Mouse (Mus musculus): ENCODE measurements around the gene Diexf. TPM values are rescaled to one million over a fixed set of nuclear protein-coding genes. Genes with fewer than 3 reads are reported as not detected.

Diexf gene
- polyA plus RNA-seq, 1 experiment from 2014 or later: 10.8 TPM

GRCm38 (mm10) chr1:193130839-193131238 lies 767 bp upstream of the Diexf start:
- Histone ChIP-seq H3K9me3 (ENCODE audit: control insufficient read depth, low read length) (no peaks in the 10 kb centered on the region), H3K36me3 (ENCODE audit: control insufficient read depth, insufficient read depth, low read length) (0 out of 2 replicates have a peak, but pooled peaks cover 3% of the 10 kb centered on the region), H3K9ac (ENCODE audit: low read length) (peak overlapping the region; percentile 64; the same call in 1 of the 2 replicates), H3K27ac (ENCODE audit: low read depth, low read length) (no peak overlapping the region), H3K4me2 (ENCODE audit: low read depth) (no peak overlapping the region; the same call in 1 of the 2 replicates), H3K27me3 (ENCODE audit: control insufficient read depth, insufficient read depth, low read length) (no peaks in the 10 kb centered on the region), H3K4me1 (ENCODE audit: control insufficient read depth, insufficient read depth, low read length) (peaks cover 5% of the 10 kb centered on the region), H3K4me3 (ENCODE audit: low read depth, low read length) (peak overlapping the region; percentile 97; the same call in 1 of the 2 replicates)
- WGBS: 79% methylated on average over 8 of the region's 8 CpGs
- no peak for DNase-seq (ENCODE audit: low spot score)
- 0 out of 2 replicates have a peak, but pooled peaks have one; percentile 32 for ATAC-seq (ENCODE audit: insufficient read depth, low FRiP score, low TSS enrichment)

- DNase-seq (ENCODE audit: low spot score): no peak
- Histone ChIP-seq H3K4me3 (ENCODE audit: low read depth, low read length) (peak overlapping the region; percentile 97), H3K9ac (ENCODE audit: low read length) (peak overlapping the region; percentile 64), H3K36me3 (ENCODE audit: control insufficient read depth, insufficient read depth, low read length) (0 out of 2 replicates have a peak, but pooled peaks cover 3% of the 10 kb centered on the region), H3K9me3 (ENCODE audit: control insufficient read depth, low read length) (no peaks in the 10 kb centered on the region), H3K4me1 (ENCODE audit: control insufficient read depth, insufficient read depth, low read length) (peaks cover 5% of the 10 kb centered on the region), H3K4me2 (ENCODE audit: low read depth) (peak overlapping the region; percentile 51), H3K27me3 (ENCODE audit: control insufficient read depth, insufficient read depth, low read length) (no peaks in the 10 kb centered on the region), H3K27ac (ENCODE audit: low read depth, low read length) (0 out of 2 replicates have a peak overlapping the region, but pooled peaks have one; percentile 44)
- 31% methylated on average over 11 of the region's 11 CpGs for WGBS
- peak; percentile 62 for ATAC-seq (ENCODE audit: insufficient read depth, low FRiP score, low TSS enrichment)
Observed at GRCm38 (mm10) chr1:193130456-193130825, 369 bp upstream of the Diexf start.

- H3K4me1 ChIP-seq (ENCODE audit: control insufficient read depth, insufficient read depth, low read length): peaks cover 5% of the 10 kb centered on the region
- H3K27me3 ChIP-seq (ENCODE audit: control insufficient read depth, insufficient read depth, low read length): no peaks in the 10 kb centered on the region
- H3K4me3 ChIP-seq (ENCODE audit: low read depth, low read length): peak overlapping the region; percentile 97
- H3K4me2 ChIP-seq (ENCODE audit: low read depth): peak overlapping the region; percentile 60
- no peak for DNase-seq (ENCODE audit: low spot score)
- no peak for ATAC-seq (ENCODE audit: insufficient read depth, low FRiP score, low TSS enrichment)
- peak overlapping the region; percentile 83 for H3K9ac ChIP-seq (ENCODE audit: low read length)
- H3K27ac ChIP-seq (ENCODE audit: low read depth, low read length): no peak overlapping the region
- WGBS: 26% methylated on average over 5 of the region's 5 CpGs
- 0 out of 2 replicates have a peak, but pooled peaks cover 3% of the 10 kb centered on the region for H3K36me3 ChIP-seq (ENCODE audit: control insufficient read depth, insufficient read depth, low read length)
- no peaks in the 10 kb centered on the region for H3K9me3 ChIP-seq (ENCODE audit: control insufficient read depth, low read length)
Observed at GRCm38 (mm10) chr1:193129321-193129720, 751 bp downstream of the Diexf start.

GRCm38 (mm10) chr1:193128055-193128454 lies 2.0 kb downstream of the Diexf start:
- Histone ChIP-seq H3K4me3 (ENCODE audit: low read depth, low read length) (no peak overlapping the region), H3K27me3 (ENCODE audit: control insufficient read depth, insufficient read depth, low read length) (no peaks in the 10 kb centered on the region), H3K9me3 (ENCODE audit: control insufficient read depth, low read length) (no peaks in the 10 kb centered on the region), H3K27ac (ENCODE audit: low read depth, low read length) (no peak overlapping the region), H3K36me3 (ENCODE audit: control insufficient read depth, insufficient read depth, low read length) (peaks cover 5% of the 10 kb centered on the region; the same call in 1 of the 2 replicates), H3K4me2 (ENCODE audit: low read depth) (no peak overlapping the region), H3K4me1 (ENCODE audit: control insufficient read depth, insufficient read depth, low read length) (peaks cover 5% of the 10 kb centered on the region), H3K9ac (ENCODE audit: low read length) (no peak overlapping the region)
- no peak for ATAC-seq (ENCODE audit: insufficient read depth, low FRiP score, low TSS enrichment)
- 88% methylated on average over 6 of the region's 6 CpGs for WGBS
- no peak for DNase-seq (ENCODE audit: low spot score)

GRCm38 (mm10) chr1:193125835-193126234 lies 4.2 kb downstream of the Diexf start:
- ATAC-seq (ENCODE audit: insufficient read depth, low FRiP score, low TSS enrichment) (no peak), DNase-seq (ENCODE audit: low spot score) (no peak)
- H3K9me3 ChIP-seq (ENCODE audit: control insufficient read depth, low read length): no peaks in the 10 kb centered on the region
- H3K4me1 ChIP-seq (ENCODE audit: control insufficient read depth, insufficient read depth, low read length): peaks cover 5% of the 10 kb centered on the region
- H3K4me2 ChIP-seq (ENCODE audit: low read depth): no peak overlapping the region
- H3K4me3 ChIP-seq (ENCODE audit: low read depth, low read length): no peak overlapping the region
- no peak overlapping the region for H3K27ac ChIP-seq (ENCODE audit: low read depth, low read length)
- H3K9ac ChIP-seq (ENCODE audit: low read length): no peak overlapping the region
- no peaks in the 10 kb centered on the region for H3K27me3 ChIP-seq (ENCODE audit: control insufficient read depth, insufficient read depth, low read length)
- WGBS: 85% methylated on average over 4 of the region's 4 CpGs
- peaks cover 10% of the 10 kb centered on the region; the same call in 1 of the 2 replicates for H3K36me3 ChIP-seq (ENCODE audit: control insufficient read depth, insufficient read depth, low read length)

- Histone ChIP-seq H3K4me2 (ENCODE audit: low read depth) (no peak overlapping the region), H3K4me1 (ENCODE audit: control insufficient read depth, insufficient read depth, low read length) (no peaks in the 10 kb centered on the region), H3K36me3 (ENCODE audit: control insufficient read depth, insufficient read depth, low read length) (peaks cover 13% of the 10 kb centered on the region; the same call in 1 of the 2 replicates), H3K9me3 (ENCODE audit: control insufficient read depth, low read length) (no peaks in the 10 kb centered on the region), H3K27me3 (ENCODE audit: control insufficient read depth, insufficient read depth, low read length) (no peaks in the 10 kb centered on the region), H3K9ac (ENCODE audit: low read length) (no peak overlapping the region), H3K4me3 (ENCODE audit: low read depth, low read length) (no peak overlapping the region), H3K27ac (ENCODE audit: low read depth, low read length) (no peak overlapping the region)
- 88% methylated on average over 6 of the region's 6 CpGs for whole genome bisulfite sequencing
- ATAC-seq (ENCODE audit: insufficient read depth, low FRiP score, low TSS enrichment) (no peak), DNase-seq (ENCODE audit: low spot score) (no peak)
Observed at GRCm38 (mm10) chr1:193123290-193123689, 6.8 kb downstream of the Diexf start.

GRCm38 (mm10) chr1:193122793-193123192 lies 7.3 kb downstream of the Diexf start:
- Histone ChIP-seq H3K4me1 (ENCODE audit: control insufficient read depth, insufficient read depth, low read length) (no peaks in the 10 kb centered on the region), H3K9ac (ENCODE audit: low read length) (no peak overlapping the region), H3K36me3 (ENCODE audit: control insufficient read depth, insufficient read depth, low read length) (peaks cover 12% of the 10 kb centered on the region), H3K4me2 (ENCODE audit: low read depth) (no peak overlapping the region), H3K4me3 (ENCODE audit: low read depth, low read length) (no peak overlapping the region), H3K27ac (ENCODE audit: low read depth, low read length) (no peak overlapping the region), H3K9me3 (ENCODE audit: control insufficient read depth, low read length) (no peaks in the 10 kb centered on the region), H3K27me3 (ENCODE audit: control insufficient read depth, insufficient read depth, low read length) (no peaks in the 10 kb centered on the region)
- no peak for ATAC-seq (ENCODE audit: insufficient read depth, low FRiP score, low TSS enrichment)
- WGBS: 92% methylated on average over 7 of the region's 7 CpGs
- DNase-seq (ENCODE audit: low spot score): no peak

- 93% methylated on average over 9 of the region's 9 CpGs for WGBS
- H3K4me3 ChIP-seq (ENCODE audit: low read depth, low read length): no peak overlapping the region
- H3K27ac ChIP-seq (ENCODE audit: low read depth, low read length): no peak overlapping the region
- DNase-seq (ENCODE audit: low spot score): no peak
- H3K4me2 ChIP-seq (ENCODE audit: low read depth): no peak overlapping the region
- no peaks in the 10 kb centered on the region for H3K27me3 ChIP-seq (ENCODE audit: control insufficient read depth, insufficient read depth, low read length)
- H3K9me3 ChIP-seq (ENCODE audit: control insufficient read depth, low read length): no peaks in the 10 kb centered on the region
- H3K4me1 ChIP-seq (ENCODE audit: control insufficient read depth, insufficient read depth, low read length): no peaks in the 10 kb centered on the region
- ATAC-seq (ENCODE audit: insufficient read depth, low FRiP score, low TSS enrichment): no peak
- H3K36me3 ChIP-seq (ENCODE audit: control insufficient read depth, insufficient read depth, low read length): peaks cover 32% of the 10 kb centered on the region
- no peak overlapping the region for H3K9ac ChIP-seq (ENCODE audit: low read length)
Observed at GRCm38 (mm10) chr1:193112093-193112492, 18.0 kb downstream of the Diexf start.

GRCm38 (mm10) chr1:193102996-193103395 lies 27.1 kb downstream of the Diexf start:
- H3K4me1 ChIP-seq (ENCODE audit: control insufficient read depth, insufficient read depth, low read length): no peaks in the 10 kb centered on the region
- no peak overlapping the region for H3K4me2 ChIP-seq (ENCODE audit: low read depth)
- ATAC-seq (ENCODE audit: insufficient read depth, low FRiP score, low TSS enrichment): no peak
- 75% methylated on average over 3 of the region's 3 CpGs for WGBS
- no peaks in the 10 kb centered on the region for H3K27me3 ChIP-seq (ENCODE audit: control insufficient read depth, insufficient read depth, low read length)
- H3K9me3 ChIP-seq (ENCODE audit: control insufficient read depth, low read length): no peaks in the 10 kb centered on the region
- H3K4me3 ChIP-seq (ENCODE audit: low read depth, low read length): no peak overlapping the region
- H3K27ac ChIP-seq (ENCODE audit: low read depth, low read length): no peak overlapping the region
- no peak for DNase-seq (ENCODE audit: low spot score)
- H3K36me3 ChIP-seq (ENCODE audit: control insufficient read depth, insufficient read depth, low read length): peaks cover 12% of the 10 kb centered on the region
- H3K9ac ChIP-seq (ENCODE audit: low read length): no peak overlapping the region
